Mouse (Mus musculus) right cerebral cortex, postnatal 10 days (tissue): ENCODE measurements at regions not wholly inside any gene's neighbourhood (a gene's known extent, or its start where the extent isn't known, plus 50 kb on each side); places are given as distances from the start of the nearest gene placed in this dataset.

Source experiments
- DNase-seq, 2 experiments: peaks; one replicate each; pipeline ENCODE4 v3.0.0; 2021; ENCODE audit warnings: low spot score in 2 of 2

GRCm38 (mm10) chr12:110332616-110333154 lies 53.8 kb downstream of the Dio3 start:
- no peak for DNase-seq

- no peak for DNase-seq
Observed at GRCm38 (mm10) chr12:110334609-110335008, 55.7 kb downstream of the Dio3 start.

DNA sequence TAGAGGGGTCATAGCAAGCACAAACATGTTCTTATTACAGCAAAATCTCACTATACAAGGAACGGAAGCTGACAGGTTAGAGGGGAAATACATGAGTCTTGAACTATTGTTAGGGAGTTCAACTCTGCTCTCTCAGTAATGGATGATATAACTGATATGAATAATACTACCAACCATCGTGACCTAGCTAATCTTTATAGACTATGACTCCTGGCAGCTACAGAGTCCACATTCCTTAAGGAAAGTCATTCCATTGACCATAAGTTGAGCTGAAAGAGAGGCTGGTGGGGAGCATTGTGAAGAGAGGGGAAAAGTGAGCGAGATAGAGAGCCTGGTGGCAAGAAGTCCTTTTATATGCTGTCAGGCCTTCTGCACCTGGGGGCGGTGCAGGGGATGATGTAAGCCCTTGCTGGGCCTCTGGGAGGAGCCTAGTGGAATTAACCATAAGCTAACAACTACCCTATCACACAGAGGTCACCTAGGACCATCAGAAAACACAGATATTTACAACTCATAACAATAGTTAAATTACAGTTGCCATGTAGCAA lies 65.5 kb downstream of the Dio3 start:
- DNase-seq, result no peak

- no peak for DNase-seq
Observed at GRCm38 (mm10) chr12:110349621-110350020, 70.8 kb downstream of the Dio3 start.

DNA sequence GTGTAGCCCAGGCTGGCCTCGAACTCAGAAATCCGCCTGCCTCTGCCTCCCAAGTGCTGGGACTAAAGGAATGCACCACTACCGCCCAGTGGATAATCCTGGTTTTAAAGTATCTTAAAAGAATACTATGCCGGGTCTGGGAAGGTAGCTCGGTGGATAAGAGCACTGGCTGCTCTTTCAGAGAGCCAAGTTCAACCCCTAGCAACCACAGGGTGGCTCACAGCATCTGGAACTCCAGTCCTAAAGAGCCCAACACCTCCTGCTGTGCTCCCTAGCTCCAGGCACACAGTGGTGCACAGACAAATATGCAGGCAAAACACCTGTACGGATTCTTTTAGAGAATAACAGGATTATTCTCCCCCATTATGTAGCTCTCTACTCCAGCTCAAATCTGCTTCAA lies 77.0 kb downstream of the Dio3 start:
- no peak for DNase-seq

GRCm38 (mm10) chr12:110367102-110367501 lies 79.8 kb upstream of the Ppp2r5c start:
- DNase-seq, result no peak

- no peak for DNase-seq
Observed at GRCm38 (mm10) chr12:110367822-110368221, 79.1 kb upstream of the Ppp2r5c start.

- no peak for DNase-seq
Observed at GRCm38 (mm10) chr12:110371886-110372690, 74.8 kb upstream of the Ppp2r5c start.

DNA sequence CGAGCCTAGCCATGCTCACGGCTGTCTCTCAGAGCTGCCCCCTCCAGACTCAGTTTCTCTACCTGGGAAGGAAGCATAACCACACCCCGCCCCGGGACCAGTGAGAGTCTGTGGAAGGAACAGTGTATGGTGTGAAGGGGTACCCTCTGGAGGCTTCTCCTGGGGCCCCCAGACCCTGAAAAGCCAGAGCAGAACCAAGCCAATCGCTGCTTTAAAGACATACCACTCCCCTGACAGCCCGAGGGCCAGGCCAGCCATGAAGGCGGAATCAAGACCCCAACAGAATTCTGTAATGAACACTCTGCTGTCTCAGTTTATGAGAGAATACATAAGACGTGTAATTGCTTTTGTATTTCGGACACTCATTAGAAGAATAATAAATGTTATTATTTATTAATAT lies 73.9 kb upstream of the Ppp2r5c start:
- DNase-seq, result no peak

- peak; percentile 88 to 90 for DNase-seq
Observed at GRCm38 (mm10) chr12:110373408-110374065, 73.4 kb upstream of the Ppp2r5c start.

DNA sequence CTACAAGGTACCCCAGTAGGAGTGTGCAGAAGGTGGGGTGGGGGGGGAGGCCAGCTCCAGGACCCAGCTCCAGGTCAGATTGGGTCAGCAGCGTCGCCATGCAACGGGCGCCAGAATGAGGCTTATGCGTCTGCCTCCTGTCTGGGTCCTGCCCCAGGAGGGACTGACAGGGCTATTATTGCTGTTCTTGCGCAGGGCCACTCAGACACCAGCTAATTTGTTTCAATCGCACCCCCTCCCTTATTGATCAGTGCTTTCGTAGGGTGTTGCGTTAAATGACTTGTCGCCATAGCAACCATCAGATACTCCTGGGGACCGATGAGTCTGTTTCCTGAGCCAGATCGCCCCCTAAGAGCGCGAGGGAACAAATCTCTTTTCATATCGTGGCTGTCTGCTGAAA lies 71.8 kb upstream of the Ppp2r5c start:
- no peak for DNase-seq

- no peak for DNase-seq
Observed at GRCm38 (mm10) chr12:110376062-110376837, 70.7 kb upstream of the Ppp2r5c start.

DNA sequence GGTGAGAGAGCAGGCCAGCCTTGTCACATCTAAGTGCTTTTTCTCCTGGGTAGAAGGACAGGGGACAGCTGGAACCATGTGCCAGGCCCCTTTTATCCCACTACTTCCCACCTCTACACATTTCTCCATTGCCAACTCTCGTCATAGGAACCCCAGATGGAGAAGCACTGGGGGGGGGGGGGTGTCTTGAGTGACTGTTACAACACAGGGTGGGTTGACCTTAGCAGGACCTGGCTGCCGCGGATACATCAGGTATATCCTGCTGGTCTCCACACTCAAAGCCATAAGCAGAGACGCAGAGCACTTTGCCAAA lies 70.1 kb upstream of the Ppp2r5c start:
- DNase-seq, result no peak

GRCm38 (mm10) chr12:110377306-110377705 lies 69.6 kb upstream of the Ppp2r5c start:
- no peak for DNase-seq

- DNase-seq, result no peak
Observed at GRCm38 (mm10) chr12:110377734-110378133, 69.2 kb upstream of the Ppp2r5c start.

- no peak for DNase-seq
Observed at GRCm38 (mm10) chr12:110378302-110378701, 68.6 kb upstream of the Ppp2r5c start.

DNA sequence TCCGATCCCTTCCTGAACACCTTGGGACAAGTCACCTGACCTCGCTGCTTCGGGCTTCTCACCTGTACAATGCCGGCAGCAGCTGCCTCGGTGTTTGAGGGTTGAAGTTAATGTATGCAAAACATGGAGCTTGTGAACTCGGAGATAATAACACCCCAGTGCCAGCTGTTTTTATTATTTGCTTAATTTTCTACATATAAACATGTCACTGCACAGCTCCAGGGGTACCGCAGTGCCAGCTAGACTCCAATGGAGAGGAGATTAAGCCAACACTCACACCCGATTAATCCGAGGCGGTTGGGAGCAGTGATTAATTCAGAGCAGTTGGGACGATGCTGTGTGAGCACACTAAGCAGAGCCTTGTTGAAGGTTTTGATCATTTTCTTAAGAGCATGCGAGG lies 67.2 kb upstream of the Ppp2r5c start:
- no peak for DNase-seq

DNA sequence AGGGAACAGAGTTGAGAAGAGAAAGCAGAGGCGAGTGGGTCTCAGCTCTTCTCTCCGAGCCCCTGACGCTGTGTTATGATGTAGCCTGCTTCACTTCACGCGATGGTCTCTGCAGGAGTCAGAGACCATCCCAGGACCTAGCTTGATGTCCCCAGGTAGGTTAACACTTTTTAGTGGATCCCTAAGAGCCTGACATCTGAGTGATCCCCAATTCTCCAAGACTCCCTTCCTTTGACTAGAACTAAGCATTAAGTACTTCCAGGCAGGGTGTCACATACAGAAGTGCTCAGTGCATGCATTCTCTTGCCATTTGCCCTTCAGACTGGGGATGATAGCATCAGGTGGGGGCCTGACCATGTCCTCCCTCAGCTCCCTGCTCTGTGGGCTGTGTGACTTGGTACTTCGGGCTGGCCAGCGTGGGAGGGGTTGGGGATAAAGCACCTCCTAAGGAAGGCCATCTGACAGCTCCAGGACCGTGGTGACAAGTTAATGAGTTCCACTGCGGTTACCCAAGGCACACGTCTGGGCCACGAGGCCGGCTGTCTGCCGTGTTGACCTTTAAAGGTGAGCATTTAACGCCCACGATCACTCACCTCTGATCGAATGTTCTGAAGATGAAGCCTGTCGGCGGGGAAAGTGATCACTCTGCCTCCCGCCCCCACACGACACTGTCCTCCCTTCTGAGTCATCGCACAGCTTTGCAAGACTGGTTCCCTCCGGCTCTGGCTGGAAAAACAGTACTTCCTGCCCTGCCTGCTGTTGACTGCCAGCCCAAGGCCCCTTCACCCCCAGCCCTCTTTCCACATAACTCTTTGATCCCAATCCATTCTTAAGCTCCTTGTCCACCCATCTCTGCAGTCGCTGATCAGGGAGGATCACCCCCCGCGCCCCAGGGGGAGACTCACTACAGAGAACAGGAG lies 65.8 kb upstream of the Ppp2r5c start:
- no peak for DNase-seq

DNA sequence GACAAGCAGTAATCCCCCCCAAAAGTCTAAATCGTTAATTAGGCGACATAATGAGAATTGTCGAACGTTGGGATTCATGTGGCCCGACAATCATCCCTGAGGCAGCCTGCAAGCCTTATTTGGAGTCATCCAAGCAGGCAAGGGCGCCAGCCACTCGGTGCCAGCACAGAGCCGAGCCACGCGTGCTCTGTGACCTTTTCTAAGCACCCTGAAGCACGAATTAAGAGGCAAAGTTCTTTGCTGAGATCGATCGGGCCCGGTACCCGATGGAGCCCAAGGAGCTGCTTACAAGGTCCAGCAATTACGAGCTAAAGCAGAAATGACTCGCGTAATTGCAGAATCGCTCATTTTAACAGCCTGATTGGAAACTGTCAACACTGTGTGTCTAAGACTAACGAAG lies 61.9 kb upstream of the Ppp2r5c start:
- DNase-seq, result no peak

DNA sequence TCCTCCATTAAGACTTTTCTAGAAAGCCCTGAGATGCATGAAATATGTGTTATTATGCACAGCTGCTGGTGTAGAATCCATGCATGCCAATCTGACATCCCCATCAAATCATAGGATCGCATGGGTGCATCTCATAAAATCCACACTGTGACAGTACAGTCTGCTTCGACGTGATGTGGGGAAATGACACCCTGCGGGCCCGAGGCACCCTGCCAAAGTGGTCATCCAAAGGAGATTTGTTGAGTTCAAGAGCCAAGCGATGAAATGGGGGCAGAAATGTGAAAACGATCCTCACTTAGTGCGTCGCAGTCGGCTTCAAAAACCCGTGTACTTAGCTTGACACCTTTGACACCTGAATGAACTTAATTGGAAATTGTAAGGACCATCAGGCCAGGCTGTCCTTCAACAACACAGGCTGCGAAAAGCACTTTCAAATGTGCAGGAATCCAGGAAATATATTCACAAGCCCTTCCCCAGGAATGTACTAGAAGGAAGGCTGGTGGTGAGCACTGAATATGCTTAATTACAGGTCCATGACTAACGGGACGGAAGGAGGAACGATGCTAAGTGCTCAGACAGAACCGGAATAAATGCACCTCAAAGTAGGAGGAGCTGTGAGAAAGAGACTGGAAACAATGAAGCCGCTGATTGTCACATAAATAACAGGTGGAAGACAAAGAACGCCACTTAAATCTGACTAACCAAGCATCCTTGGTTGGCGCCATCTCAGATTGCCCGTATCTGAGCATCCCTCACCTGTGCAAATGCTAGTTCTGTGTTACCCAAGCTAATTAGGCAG lies 60.9 kb upstream of the Ppp2r5c start:
- DNase-seq, result no peak
